Mouse (Mus musculus) spleen, postnatal 10 days (tissue): ENCODE measurements at regions not wholly inside any gene's neighbourhood (a gene's known extent, or its start where the extent isn't known, plus 50 kb on each side); places are given as distances from the start of the nearest gene placed in this dataset.

Source experiments
- DNase-seq, 2 experiments: peaks; one replicate each; pipeline ENCODE4 v3.0.0; 2021 to 2022; ENCODE audit warnings: low spot score in 2 of 2

- no peak for DNase-seq
Observed at GRCm38 (mm10) chr6:66012675-66013074, 60.3 kb downstream of the 4930544G11Rik start.

DNA sequence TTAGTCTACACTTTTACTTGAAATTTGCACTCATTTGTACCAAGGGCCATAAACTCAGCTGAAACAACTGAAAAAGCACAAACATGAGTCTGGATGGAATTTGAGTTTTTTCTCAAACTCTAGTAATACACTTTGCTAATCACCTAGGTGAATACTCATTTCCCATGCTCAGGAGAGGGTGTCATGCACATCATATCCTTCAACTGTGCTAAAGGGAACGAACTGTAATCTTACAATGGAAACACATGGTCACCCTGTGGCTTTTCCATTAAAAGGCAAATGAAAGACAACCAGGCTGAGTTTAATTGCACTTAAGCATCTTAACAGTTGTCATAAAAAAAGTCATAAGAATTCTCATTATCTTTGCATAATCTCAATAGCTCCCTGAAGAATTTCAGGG, 71.1 kb downstream of the 4930544G11Rik start:
- DNase-seq = no peak

DNA sequence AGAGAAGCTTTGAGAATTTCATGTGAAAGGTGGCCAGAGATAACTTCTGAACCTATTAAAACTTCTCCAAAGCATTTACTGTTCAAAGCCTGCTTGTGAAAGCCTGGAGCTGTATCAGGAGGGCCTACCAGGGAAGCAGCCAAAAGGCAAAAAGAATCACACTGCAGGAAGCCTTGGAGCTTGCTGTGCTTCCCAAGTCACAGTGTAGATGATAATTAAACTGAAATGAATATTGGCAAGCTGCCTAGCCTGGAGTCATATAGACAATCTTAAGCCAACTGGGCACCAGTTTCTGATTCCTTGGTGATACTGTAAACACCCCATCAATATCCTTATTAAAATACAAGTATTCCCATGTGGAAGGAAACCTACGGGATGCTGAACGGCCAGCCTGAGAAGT, 84.4 kb downstream of the 4930544G11Rik start:
- no peak for DNase-seq

DNA sequence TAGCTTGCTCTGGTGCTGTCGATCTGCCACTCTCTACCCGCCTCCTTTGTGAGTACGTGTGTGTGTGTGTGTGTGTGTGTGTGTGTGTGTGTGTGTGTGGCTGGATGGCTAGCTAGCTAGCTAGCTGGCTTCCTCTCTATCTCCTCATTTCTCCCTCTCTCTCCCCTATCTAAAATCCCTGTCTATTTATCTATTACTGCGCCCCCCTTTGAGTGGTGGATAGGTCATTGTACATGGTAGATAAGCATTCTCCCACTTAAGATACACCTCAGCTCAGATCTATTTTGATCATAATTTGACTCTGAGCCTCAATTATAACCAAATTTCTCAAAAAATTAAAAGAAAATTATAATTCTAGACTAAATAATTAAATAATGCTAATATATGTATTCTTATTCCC, 99.4 kb downstream of the 4930544G11Rik start:
- no peak for DNase-seq

GRCm38 (mm10) chr6:66052386-66052785, 100.0 kb downstream of the 4930544G11Rik start:
- DNase-seq = no peak

DNA sequence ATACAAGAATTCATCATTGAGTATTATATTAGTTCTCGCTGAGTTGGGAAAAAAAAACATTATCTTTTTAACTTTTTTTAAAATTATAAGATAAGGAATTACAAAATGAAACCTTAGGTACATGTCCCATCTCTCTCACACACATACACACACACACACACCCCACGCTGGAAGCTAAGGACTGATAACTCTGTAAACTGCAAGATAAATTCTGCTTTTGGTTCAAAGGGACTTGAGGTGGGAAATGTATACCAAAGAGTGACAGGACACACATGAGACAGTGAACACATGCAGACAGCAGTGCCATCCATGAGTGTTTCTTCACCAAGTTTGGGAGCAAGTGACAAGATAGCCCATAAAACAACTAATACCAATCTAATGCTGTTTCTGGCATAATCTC, 100.8 kb downstream of the 4930544G11Rik start:
- no peak for DNase-seq

DNA sequence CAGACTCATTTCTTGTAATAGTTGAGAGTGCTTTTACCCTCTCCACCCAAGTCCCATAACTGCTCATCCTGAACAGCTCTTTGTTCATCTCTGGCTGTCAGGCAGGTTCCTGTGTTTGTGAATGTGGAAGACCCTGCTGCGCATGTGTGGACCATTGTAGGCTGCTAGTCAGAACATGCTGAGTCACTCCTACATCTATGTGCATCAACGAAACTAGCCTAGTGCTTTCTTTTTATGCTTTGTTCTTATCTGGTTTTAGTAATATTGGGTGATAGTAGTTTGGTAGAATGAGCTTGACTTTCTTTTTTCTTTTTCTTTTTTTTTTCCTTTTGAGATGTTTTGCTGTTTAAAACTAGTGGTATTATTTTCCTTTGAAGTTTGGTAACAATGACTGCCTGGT, 116.5 kb downstream of the 4930544G11Rik start:
- no peak for DNase-seq

- no peak for DNase-seq
Observed at GRCm38 (mm10) chr6:66077445-66077844, 125.0 kb downstream of the 4930544G11Rik start.

DNA sequence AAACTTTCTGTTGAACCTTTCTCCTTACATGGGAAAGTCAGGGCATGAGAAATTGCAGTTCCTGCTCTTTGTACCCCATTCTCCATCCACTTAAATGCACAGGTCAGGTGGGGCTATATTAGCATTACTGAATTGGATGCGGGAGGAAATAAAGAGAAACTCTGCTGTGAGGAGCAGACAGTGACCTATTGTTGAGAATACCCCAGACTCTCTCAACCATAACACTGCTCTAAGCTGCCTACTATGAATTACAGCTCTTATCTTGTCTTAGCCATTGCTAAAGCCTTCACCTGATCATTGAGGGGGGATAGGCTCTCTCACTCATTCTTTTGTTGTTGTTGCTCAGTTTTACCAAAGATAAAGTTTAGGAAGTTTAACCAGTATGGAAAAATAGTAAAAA, 126.4 kb downstream of the 4930544G11Rik start:
- no peak for DNase-seq

DNA sequence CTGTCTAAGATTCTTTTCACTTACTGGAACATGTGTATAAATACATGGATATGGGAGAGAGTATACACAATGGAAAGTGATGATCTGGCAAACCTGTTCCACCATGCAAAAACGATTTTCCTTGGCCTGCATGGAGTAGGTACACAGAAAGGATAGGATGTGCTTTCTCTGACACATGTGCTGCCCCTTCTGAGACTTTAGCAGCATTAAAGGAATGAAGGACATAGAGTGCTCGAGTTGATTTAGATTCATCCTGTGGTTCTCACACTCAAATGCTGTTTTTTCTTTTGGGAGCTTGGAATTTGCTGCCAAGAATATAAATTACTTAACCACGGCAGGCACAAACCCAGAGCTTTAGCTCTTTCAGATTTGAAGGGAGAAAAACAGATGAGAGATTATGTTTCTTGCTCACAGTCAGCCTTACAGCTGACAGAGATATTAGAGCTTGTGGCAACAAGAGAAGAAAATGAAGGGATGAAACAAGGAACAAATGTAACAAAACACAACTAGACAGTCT, 149.2 kb downstream of the 4930544G11Rik start:
- DNase-seq = no peak

DNA sequence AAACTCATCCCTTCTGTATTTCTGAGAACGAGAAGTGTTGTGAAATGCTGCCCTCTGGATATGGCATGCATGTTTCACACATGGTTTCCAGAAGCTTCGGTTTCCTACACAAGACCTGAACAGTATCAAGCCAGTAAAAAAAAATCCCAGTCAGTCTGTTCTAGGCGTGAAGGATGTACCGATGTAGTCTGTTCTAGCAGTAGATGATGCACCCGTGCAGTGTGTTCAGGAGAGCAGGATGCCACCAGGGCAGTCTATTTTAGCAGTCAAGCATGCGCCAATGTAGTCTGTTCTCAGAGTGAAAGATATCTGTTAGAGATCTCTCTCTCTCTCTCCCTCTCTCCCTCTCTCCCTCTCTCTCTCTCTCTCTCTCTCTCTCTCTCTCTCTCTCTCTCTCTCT, 162.0 kb downstream of the 4930544G11Rik start:
- no peak for DNase-seq

DNA sequence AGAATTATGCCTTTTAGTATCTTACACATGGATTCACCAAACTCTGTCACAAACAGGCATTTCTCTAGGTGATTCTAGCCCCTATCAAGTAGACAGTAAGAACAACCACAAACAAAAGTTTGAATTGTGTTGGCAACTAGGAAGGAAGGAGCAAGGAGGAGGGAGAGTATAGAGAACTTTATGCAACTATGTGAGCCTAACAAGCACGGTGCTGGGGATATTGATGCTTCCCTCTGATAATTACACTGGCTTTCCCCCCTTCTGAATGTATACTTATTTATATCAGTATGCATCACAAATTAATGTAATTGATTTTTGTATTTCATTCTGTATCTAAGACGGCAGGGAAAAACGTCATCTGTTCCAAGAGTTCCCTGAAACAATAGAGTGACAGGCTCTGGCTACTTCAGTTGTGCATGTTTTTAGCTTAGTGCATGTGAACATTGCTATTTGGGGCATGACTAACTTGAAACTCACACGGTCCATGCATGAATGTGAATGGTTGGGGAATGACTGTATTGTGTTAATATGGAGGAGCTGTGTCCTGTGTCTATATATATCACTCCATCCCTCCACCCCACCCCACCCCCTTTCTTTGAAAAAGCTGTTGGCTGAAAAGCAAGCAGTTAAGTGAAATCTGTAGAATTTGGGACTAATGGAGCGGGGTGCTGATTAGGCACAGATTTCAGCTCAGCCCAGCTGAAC, 169.2 kb downstream of the 4930544G11Rik start:
- DNase-seq = no peak

GRCm38 (mm10) chr6:66124292-66124691, 171.9 kb downstream of the 4930544G11Rik start:
- DNase-seq = no peak

GRCm38 (mm10) chr6:66151786-66152185, 199.4 kb downstream of the 4930544G11Rik start:
- no peak for DNase-seq

DNA sequence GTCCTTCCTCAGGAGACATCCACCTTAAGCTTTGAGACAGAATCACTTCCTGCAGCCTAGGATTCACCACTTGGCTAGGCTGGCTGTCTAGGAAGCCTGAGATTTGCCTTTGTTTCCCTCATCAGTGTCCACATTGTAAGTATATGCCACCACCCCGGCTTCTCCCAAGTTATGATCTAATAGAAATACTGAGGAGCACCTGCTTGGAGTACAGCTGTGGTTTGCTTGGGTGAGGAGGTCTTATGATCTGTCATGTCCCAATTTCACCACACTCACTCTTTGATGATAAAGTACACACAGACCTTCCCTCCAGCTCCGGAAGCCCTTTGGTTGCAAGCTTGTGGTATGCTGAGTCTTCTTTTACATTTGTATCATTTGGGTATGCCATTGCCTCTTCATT, 202.4 kb downstream of the 4930544G11Rik start:
- DNase-seq = no peak

DNA sequence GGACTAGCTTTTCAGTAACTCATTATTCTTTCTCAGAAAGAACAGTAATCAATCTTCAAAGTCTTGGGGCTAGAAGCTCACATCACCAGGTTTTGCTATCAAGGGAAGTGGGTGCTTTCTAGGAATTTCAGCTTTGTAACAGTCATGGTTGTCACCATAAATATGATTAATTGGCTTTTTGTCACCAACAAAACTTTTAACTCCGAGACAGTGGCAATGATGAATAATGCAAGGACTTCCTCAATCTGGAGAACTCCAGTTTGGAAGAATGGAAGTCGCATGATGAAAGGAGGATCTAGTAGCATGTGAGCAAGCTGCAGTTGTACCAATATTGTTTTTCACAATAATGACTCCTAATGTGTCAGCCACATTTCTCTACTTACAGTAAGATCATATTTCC, 208.4 kb downstream of the 4930544G11Rik start:
- no peak for DNase-seq

GRCm38 (mm10) chr6:66168913-66169312, 216.5 kb downstream of the 4930544G11Rik start:
- no peak for DNase-seq

- no peak for DNase-seq
Observed at GRCm38 (mm10) chr6:66197990-66198389, 245.6 kb downstream of the 4930544G11Rik start.

- no peak for DNase-seq
Observed at GRCm38 (mm10) chr6:66200136-66200790, 247.9 kb downstream of the 4930544G11Rik start.

- no peak for DNase-seq
Observed at GRCm38 (mm10) chr6:66206197-66206925, 254.0 kb downstream of the 4930544G11Rik start.

- DNase-seq = no peak
Observed at GRCm38 (mm10) chr6:66217543-66217942, 265.1 kb downstream of the 4930544G11Rik start.

DNA sequence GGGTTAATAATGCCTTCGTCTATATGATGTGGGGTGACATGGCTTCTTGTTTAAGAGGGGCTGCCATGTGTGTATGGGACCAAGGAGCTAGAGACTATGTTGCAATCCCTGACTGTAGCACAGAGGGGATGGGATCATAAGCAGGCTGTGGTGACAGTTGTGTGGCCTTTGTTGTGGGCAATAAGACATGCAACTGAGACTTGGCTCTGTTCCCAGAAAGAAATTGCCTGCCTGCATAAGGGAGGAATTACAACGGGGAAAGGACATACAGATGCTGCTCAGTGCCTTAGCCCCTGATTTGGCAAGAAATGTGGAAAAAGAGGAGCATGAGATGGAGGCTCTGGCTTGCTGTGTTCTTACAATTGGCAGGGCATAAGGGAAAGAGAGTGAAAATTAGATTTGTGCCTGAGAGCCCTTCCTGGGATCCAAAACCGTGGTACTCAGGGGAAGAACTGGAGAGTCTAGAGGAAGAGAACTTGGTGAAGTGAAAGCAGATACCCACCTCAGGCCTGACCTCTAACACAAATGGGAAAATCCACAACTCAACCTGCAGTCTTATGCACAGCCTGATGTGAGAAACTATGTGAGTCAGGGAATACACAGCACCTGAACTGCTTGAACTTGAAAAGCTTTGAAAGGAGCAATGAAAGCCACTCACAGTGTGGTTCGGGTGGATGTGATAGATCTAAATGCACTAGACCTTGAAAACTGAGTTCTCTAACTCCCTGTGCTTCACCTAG, 271.9 kb downstream of the 4930544G11Rik start:
- DNase-seq = no peak
